Comparison of ENCODE assay signal across 20 mouse cellular contexts in genomic region chr4:70394736-70395135, GRCm38 (mm10). TPM values are rescaled to one million over a fixed set of nuclear protein-coding genes. Genes with fewer than 3 reads are reported as not detected.
DNase-seq lines count a peak whose midpoint lies in the region; ATAC-seq and TF ChIP-seq lines count a peak whose summit lies in the region.
"Had no signal": no experiment of that assay in that cellular context is flagged by ENCODE, and none has a peak within 500 bp of the region (broad histone marks: within the 10 kb centered on the region; RNA-seq: fewer than 3 reads in every experiment).

No protein-coding gene starts in this region.

- WGBS in lung, postnatal 0 days = 60% methylated on average over 2 of the region's 2 CpGs
- 68% methylated on average over 2 of the region's 2 CpGs for WGBS in lung, adult 2 months

- peak; percentile 12 for DNase-seq in heart, adult 11 months
- DNase-seq in heart, postnatal 36 days = no peak
- DNase-seq in lung, postnatal 0 days (ENCODE audit: low spot score) = peak; percentile 60
- no peak for DNase-seq in lung, adult 2 months
- DNase-seq: adrenal gland, adult 2 months; adrenal gland, postnatal 10 days; adrenal gland, postnatal 25 days; cerebellum, adult 11 months; cerebellum, adult 18-20 months; cerebellum, adult 8-10 months; cerebellum, adult 9-11 months; cerebellum, postnatal 14 days; cerebellum, postnatal 36 days; embryo, embryonic 11 days had no signal

- H3K4me1 ChIP-seq in lung, postnatal 0 days (ENCODE audit: insufficient read depth, low read depth, low read length) = no peaks in the 10 kb centered on the region
- peaks cover 3% of the 10 kb centered on the region; the same call in 1 of the 2 replicates for H3K4me1 ChIP-seq in lung, adult 2 months (ENCODE audit: control insufficient read depth, insufficient read depth, low read length)
- H3K4me1 ChIP-seq: embryonic facial prominence, embryonic 13.5 days; forebrain, embryonic 10.5 days had no signal

- H3K4me3 ChIP-seq in lung, postnatal 0 days (ENCODE audit: low read depth, low read length) = no peak overlapping the region
- no peak overlapping the region for H3K4me3 ChIP-seq in lung, adult 2 months (replicated peaks; ENCODE audit: extremely low read depth, low read depth, low read length)
- H3K4me3 ChIP-seq: embryonic facial prominence, embryonic 13.5 days; embryonic facial prominence, embryonic 15.5 days; erythroblast, embryonic 14.5 days; forebrain, embryonic 10.5 days had no signal

- no peak for TF ChIP-seq POLR2A in lung, adult 2 months (IDR thresholded peaks at IDR 0.05; ENCODE audit: borderline replicate concordance, extremely low read depth, low read depth, low read length)

- intact Hi-C loops in heart, postnatal 36 days (cut with DNase I) = no loop called here

- H3K9me3 ChIP-seq in lung, postnatal 0 days (ENCODE audit: low read length) = no peaks in the 10 kb centered on the region
- H3K9me3 ChIP-seq: embryonic facial prominence, embryonic 13.5 days; embryonic facial prominence, embryonic 15.5 days; forebrain, embryonic 10.5 days had no signal

- H3K4me2 ChIP-seq in lung, postnatal 0 days (replicated peaks; ENCODE audit: low read depth, low read length) = no peak overlapping the region
- H3K4me2 ChIP-seq: embryonic facial prominence, embryonic 13.5 days; embryonic facial prominence, embryonic 15.5 days had no signal

- TF ChIP-seq EP300 in lung, postnatal 0 days (IDR thresholded peaks at IDR 0.05) = no peak

- H3K36me3 ChIP-seq in lung, postnatal 0 days (ENCODE audit: insufficient read depth, low read length) = no peaks in the 10 kb centered on the region

- H3K9ac ChIP-seq in lung, postnatal 0 days (replicated peaks; ENCODE audit: low read depth) = no peak overlapping the region
- H3K9ac ChIP-seq: embryonic facial prominence, embryonic 13.5 days; embryonic facial prominence, embryonic 15.5 days had no signal

- TF ChIP-seq CTCF in lung, postnatal 0 days (IDR thresholded peaks at IDR 0.05) = no peak
- no peak for TF ChIP-seq CTCF in lung, adult 2 months (IDR thresholded peaks at IDR 0.05; ENCODE audit: insufficient read depth, low read length)

- no peaks in the 10 kb centered on the region for H3K27me3 ChIP-seq in lung, postnatal 0 days (replicated peaks; ENCODE audit: insufficient read depth, low read length)
- H3K27me3 ChIP-seq: embryonic facial prominence, embryonic 13.5 days; embryonic facial prominence, embryonic 15.5 days had no signal

- no peak overlapping the region for H3K27ac ChIP-seq in lung, postnatal 0 days (ENCODE audit: low read length)
- H3K27ac ChIP-seq: embryonic facial prominence, embryonic 13.5 days; embryonic facial prominence, embryonic 15.5 days; forebrain, embryonic 10.5 days had no signal

- peak; percentile 69 for ATAC-seq in lung, postnatal 0 days
- ATAC-seq: forebrain, embryonic 14.5 days; forebrain, embryonic 16.5 days had no signal

RNA-seq across cellular contexts. Expression of gene Cdk5rap2, which starts 15.5 kb away (rescaled TPM):
- 1 to 10 TPM; 4.4 to 4.8 TPM for total RNA-seq in heart, postnatal 36 days (2021)
- polyA plus RNA-seq in lung, postnatal 0 days (2015; fragmentation: Nextera tagmentation; extraction: Ambion mirVana) = 3.4 and 3.8 TPM in 2 replicates
- polyA plus RNA-seq in lung, adult 2 months (2012; rRNA removed) = 3.0 and 3.3 TPM in 2 replicates

Comparison
In these comparisons a context has a peak if more than half of its experiments do, and no peak if none do; other contexts are left out.
1. DNase-seq: peak in heart, adult 11 months (single experiment) and lung, postnatal 0 days (single experiment); none in heart, postnatal 36 days (0 of 2) and lung, adult 2 months (single experiment).